Mouse (Mus musculus) spleen, postnatal 10 days (tissue): ENCODE data around the gene Slc26a10.
"Not testable (repeated sequence)": the region's sequence is repeated elsewhere in the genome, so short reads cannot be mapped to it uniquely, and the experiment has no call there.

Experiments used
- DNase-seq, 2 experiments: peaks; one replicate each; pipeline ENCODE4 v3.0.0; 2021 to 2022; ENCODE audit warnings: low spot score in 2 of 2

The Slc26a10 gene

GRCm38 (mm10) chr10:127198492-127198891 is 18.0 kb upstream of the Slc26a10 start:
- DNase-seq: no peak

- DNase-seq: no peak
Observed at GRCm38 (mm10) chr10:127197505-127198110, 17.2 kb upstream of the Slc26a10 start.

GRCm38 (mm10) chr10:127197104-127197503 is 16.7 kb upstream of the Slc26a10 start:
- DNase-seq: no peak

- DNase-seq: no peak
Observed at GRCm38 (mm10) chr10:127196392-127196791, 15.9 kb upstream of the Slc26a10 start.

- peak in 1 of 2 experiments; percentile 63 for DNase-seq
Observed at GRCm38 (mm10) chr10:127195328-127196129, 15.1 kb upstream of the Slc26a10 start, which contains the start of gene Dtx3. Gene Dtx3 (minus strand): TSS chr10:127195728.

- peak; percentile 64 to 73 for DNase-seq
Observed at GRCm38 (mm10) chr10:127194428-127195327, 14.2 kb upstream of the Slc26a10 start.

GRCm38 (mm10) chr10:127193011-127193410 is 12.6 kb upstream of the Slc26a10 start:
- no peak for DNase-seq

- not testable (repeated sequence) for DNase-seq
Observed at GRCm38 (mm10) chr10:127192057-127192328, 11.5 kb upstream of the Slc26a10 start.

- DNase-seq: no peak
Observed at GRCm38 (mm10) chr10:127191191-127192056, 11.0 kb upstream of the Slc26a10 start.

- DNase-seq: no peak
Observed at GRCm38 (mm10) chr10:127190398-127191190, 10.1 kb upstream of the Slc26a10 start.

GRCm38 (mm10) chr10:127189651-127190381 is 9.4 kb upstream of the Slc26a10 start, which contains the start of gene Arhgef25:
Gene Arhgef25 (minus strand): TSS chr10:127190083.
- DNase-seq: peak in 1 of 2 experiments; percentile 46

- peak; percentile 62 to 68 for DNase-seq
Observed at GRCm38 (mm10) chr10:127189116-127189650, 8.7 kb upstream of the Slc26a10 start.

GRCm38 (mm10) chr10:127188465-127189115 is 8.1 kb upstream of the Slc26a10 start:
- DNase-seq: peak; percentile 41 to 52

GRCm38 (mm10) chr10:127188079-127188453 is 7.6 kb upstream of the Slc26a10 start:
- DNase-seq: no peak

GRCm38 (mm10) chr10:127187371-127188078 is 7.1 kb upstream of the Slc26a10 start:
- DNase-seq: no peak

- DNase-seq: no peak
Observed at GRCm38 (mm10) chr10:127186451-127186850, 6.0 kb upstream of the Slc26a10 start.

GRCm38 (mm10) chr10:127185506-127185905 is 5.1 kb upstream of the Slc26a10 start:
- no peak for DNase-seq

GRCm38 (mm10) chr10:127185101-127185500 is 4.7 kb upstream of the Slc26a10 start:
- no peak for DNase-seq
